Mouse (Mus musculus) megakaryocyte, embryonic 14.5 days (primary cell): ENCODE measurements around the gene Gm42878.

ENCODE experiments used
- FLI1 ChIP-seq: IDR thresholded peaks from 2 replicates; pipeline ENCODE4 v1.6.1; 2012; ENCODE audit warnings: low read length, inconsistent platforms, mixed read lengths
- GATA1 ChIP-seq: IDR thresholded peaks from 3 replicates; pipeline ENCODE4 v1.6.1; 2012; ENCODE audit warnings: mixed read lengths, low read length, inconsistent platforms, borderline replicate concordance

DNA sequence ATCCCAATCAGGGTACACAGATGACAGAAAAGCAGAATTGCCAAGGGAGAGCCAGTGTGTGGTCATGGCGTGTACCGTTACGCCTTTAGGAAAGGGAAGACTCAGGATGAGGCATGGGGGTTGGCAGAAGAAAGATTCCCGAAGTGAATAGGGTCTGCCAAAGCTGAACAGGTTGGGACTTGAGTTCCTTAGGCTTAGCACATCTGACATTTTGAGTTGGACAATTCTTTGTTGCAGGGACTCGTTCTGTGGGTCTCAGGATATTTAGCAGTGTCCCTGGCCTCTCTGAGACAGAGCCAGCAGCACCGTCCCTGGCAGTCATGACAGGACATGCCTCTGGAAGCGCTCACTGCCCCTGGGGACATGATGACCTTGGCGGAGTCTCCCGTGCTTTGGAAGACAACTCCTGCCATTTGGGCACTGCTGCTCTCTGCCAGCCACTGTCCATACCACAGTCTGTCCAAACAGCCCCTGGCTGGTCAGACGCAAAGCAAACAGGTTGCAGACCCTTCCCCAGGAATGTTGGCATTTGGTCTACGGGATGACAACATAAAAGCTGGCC lies 31.7 kb upstream of the Gm42878 start:
- TF ChIP-seq FLI1: no peak
- no peak for TF ChIP-seq GATA1
